Mouse (Mus musculus) erythroid progenitor cell, adult 5-6 weeks (primary cell): ENCODE data around the gene Abca7. TPM values are rescaled to one million over a fixed set of nuclear protein-coding genes. Genes with fewer than 3 reads are reported as not detected.
A peak's percentile ranks its signal among the peaks of the same experiment; 100 is the strongest.
"Not testable (repeated sequence)": the region's sequence is repeated elsewhere in the genome, so short reads cannot be mapped to it uniquely, and the experiment has no call there.

Experiments
- ATAC-seq: replicated peaks from 2 replicates; pipeline ENCODE4 v1.8.0; 2016; ENCODE audit warnings: moderate number of reproducible peaks, mild to moderate bottlenecking, moderate TSS enrichment, inconsistent platforms; ENCODE audit not compliant: poor library complexity, low FRiP score, severe bottlenecking
- total RNA-seq, 2 experiments: library from RNA; stranded (forward) in 1 of 2; stranded (reverse) in 1 of 2; fragments of 150-400 nt in 1 of 2; fragments of 186-747, 209-891 nt in 1 of 2; gene quantifications; 2 replicates each; pipeline versions ENCODE4 v1.2.3 to v1.2.4; 2015 to 2017; ENCODE audit warnings: low replicate concordance in 2 of 2

Gene Abca7
- total RNA-seq, 2 experiments from 2014 or later = 44.0 to 58.6 TPM

DNA sequence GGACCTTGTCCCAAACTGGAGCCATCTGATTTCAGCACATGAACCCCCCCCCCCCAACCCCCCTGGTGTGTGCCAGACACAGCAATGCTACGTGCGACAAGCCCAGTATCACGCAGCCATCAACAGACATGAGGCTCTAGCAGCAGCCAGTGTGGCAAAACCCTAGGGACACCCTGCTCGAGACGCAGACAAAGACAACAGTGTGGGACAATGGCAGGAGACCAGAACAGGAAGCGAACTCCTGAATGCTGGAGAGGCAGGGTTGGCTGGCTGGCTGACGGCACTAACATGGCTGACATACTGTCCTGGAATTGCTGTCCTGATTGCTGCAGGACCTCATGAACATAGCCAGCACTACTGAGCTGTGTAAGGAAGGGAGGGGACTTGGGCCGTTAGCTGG, 38.9 kb downstream of the Abca7 start:
- no peak for ATAC-seq

DNA sequence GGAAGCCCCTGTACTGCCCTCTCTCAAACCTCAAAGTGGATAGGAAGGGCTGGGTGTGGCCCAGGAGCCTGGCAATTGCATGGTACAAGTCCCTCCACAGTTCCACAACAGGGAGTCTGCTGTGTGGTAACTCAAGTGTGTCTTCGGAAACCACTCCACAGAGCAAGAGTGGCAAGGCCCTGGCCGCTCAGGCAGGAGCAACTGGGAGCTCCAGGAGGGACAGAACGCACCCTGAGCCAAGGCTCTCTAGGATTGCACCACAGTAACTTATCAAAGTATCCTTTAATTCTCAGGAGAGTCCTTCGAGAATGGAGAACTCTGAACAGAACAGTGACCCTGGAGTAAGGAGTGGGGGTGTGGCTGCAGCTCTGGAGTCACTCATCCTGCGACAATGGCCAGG, 39.4 kb downstream of the Abca7 start:
- no peak for ATAC-seq

DNA sequence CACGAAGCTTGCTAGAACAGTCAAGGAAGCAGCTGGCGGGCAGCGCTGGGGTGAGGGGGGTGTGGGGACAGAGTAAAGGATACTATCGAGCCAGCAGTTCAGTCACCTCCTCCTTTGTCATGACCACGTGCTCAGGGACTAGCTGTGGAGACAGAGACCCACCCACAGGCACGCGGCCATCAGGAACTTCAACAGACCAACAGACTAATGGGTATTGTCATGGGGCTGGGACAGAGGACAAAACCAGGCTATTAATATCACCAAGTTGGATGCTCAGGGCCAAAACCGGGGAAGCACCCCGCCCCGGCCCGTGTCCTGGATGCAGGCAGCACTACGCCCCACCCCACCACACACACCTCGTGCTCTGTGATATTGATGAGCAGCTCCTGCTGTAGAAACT, 40.5 kb downstream of the Abca7 start:
- ATAC-seq = no peak

DNA sequence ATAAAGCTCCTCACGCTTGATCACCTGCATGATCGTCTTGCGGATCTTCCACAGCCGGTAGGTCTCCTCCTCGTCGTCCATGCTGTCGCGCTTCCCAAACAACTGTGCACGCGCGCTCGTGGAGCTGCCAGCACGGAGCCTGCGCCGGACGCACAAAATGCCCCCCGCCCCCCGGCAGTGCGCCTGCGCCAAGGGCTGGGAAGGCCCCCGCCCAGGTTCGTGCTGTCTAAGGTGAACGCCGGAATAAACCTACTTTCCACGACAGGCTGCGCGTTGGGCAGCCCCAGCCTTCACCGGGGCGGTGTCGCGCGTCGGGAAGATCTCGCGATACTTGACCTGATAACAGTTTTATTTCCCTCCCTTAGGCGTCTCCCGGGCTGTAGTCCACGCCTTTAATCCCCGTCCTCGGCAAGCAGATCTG, 43.3 kb downstream of the Abca7 start, which contains the start of gene Polr2e:
Gene Polr2e (minus strand): TSS at position 237 of the 421 bp plus-strand sequence.
- peak; percentile 94 for ATAC-seq

DNA sequence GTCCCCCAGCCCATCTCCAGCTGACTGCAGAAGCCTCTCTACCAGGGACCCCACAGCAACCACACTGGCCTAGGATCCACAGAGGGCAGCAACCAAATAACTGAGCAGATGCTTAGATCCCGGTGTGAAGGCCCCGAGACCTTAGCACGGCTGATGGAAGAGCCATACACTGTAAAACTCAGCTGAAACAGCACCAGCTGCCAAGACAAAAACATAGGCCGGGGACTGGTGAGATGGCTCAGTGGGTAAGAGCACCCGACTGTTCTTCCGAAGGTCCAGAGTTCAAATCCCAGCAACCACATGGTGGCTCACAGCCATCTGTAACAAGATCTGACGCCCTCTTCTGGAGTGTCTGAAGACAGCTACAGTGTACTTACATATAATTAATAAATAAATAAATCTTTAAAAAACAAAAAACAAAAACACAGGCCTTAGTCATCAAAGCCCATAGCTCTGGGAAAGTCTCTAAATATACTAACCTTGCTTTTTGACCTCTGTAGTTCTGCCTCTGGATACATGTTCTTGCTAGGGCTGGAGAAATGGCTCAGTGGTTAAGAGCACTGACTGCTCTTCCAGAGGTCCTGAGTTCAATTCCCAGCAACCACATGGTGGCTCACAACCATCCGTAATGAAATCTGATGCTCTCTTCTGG, 45.2 kb downstream of the Abca7 start:
- not testable (repeated sequence) for ATAC-seq

DNA sequence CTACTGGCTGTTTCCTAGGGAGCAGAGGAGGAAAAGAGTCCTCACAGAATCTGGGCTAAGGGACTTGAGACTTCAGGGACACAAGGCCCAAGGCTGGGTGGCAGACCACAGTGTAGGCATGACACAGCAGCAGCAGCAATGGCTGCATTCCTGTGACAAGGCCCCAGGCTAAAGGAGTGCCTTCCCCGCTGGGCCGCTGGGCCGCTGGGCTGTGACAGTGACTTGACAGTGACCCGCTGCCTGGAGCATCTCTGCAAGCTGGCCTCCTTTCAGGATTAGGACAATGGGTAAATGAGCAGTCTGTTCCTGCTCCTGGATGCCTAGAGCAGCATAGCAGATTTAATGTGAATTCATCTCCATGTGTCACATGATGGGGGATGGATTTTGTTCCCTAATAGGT, 47.8 kb downstream of the Abca7 start:
- ATAC-seq = no peak

DNA sequence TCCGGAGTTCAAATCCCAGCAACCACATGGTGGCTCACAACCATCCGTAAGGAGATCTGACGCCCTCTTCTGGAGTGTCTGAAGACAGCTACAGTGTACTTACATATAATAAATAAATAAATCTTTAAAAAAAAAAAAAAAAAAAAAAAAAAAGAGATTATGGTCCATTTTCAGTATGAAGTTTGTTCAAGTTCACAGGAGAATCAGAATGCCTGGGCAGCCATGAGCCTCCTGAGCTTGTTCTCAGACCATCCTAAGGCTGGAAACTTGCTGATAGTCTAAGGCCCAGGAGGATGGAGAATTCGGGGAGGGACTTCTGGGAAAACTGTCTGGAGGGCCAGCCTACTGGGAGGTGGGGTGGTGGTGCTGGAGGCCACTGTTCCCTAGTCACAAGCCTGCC, 49.1 kb downstream of the Abca7 start:
- not testable (repeated sequence) for ATAC-seq

DNA sequence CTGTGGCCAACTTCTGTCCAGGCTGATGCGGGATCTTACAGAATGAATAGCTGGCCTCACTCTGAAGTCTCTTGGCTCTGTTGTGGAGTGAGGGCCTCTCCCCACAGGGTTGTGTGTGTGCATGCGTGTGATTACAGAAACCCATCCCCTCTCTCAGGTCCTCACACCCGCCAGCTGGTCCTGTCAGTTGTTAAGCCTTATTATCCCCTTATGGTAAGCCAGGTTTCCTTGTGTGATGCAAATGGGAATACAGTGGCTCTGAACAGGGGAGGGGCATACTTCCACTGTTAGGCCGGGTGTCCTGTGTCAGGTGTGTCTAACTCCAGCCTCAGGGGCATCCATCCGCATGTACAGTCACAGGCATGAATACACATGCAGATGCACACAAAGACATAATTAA, 49.5 kb downstream of the Abca7 start:
- no peak for ATAC-seq

DNA sequence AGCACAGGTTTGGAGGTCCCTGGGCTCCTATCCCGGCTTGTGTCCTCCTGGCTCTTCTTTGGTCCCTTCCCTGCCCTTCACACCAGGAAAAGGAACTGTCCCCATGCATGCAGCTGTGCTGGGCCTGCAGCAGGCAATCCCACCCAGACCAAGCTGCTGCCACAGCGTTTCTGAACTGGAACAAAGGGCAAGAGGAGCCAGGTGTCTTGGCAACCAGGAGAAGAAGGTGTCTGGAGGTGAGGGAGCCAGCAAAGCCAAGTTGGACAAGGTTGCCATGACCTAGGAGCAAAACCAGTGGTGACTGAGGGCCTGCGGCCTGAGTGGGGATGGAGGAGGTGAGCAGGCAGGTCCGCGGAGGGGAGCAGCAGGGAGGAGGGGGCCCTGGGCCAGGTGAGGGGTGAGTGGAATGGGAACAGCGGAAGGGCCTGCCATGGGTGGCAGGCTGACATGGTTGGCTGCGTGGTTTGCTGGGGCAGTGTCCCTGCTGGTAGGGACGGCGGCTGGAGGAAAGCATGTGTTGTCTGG, 50.8 kb downstream of the Abca7 start, which contains the start of gene Gpx4:
Gene Gpx4 (plus strand): TSS at position 126 of the 525 bp plus-strand sequence.
- no peak for ATAC-seq

DNA sequence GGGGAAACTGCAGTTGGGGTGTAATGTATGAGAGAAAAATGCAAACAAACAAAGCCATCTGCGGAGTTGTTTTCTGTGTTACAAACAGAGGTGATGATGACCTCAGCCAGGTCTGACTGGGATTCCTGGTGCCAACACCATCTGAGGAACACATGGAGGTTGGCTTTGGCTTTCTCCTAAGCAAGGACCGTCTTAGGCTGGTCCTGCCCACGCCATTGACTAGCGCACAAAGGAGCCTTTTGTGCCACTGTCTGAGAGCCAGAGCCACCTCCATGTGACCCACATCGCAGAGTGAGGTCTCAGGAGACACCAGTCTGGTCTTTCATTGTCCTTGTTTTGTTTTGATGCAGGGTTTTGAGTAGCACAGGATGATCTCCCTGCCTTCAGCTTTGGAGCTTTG, 52.1 kb downstream of the Abca7 start:
- ATAC-seq = no peak

DNA sequence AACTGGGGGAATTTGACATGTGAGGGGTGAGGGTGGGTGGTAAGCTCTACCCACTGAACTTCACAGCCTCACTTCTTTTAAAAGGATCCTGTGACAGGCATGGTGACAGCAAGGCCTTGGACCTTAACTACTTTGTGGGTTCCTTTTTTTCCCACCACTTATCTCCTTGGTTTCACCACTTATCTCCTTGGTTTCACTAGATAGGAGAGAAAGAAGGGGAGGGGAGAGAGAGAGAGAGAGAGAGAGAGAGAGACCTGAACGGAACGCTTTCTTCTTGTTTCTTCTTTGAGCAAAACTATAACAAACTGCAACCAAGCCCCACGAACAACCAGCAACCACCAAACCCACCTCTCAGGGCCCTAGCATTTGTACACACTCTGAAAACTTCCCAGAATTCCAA, 52.5 kb downstream of the Abca7 start:
- ATAC-seq = no peak

DNA sequence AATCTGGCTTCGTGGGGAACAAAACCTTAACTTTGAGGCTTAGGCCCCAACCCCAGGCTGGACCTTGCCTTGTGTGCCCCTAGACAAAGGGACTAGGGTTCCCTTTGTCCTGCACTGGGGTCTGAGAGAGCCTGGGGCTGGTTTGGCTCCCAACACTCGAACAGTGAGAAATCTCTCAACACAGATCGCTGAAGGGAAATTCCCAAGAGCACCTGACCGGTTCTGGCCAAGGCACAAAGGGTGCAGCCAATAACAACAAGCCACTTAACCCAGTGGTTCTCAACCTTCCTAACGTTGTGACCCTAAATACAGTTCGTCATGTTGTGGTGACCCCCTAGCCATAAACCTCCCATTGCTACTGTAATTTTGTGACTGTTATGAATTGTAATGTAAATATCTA, 54.0 kb downstream of the Abca7 start:
- no peak for ATAC-seq

DNA sequence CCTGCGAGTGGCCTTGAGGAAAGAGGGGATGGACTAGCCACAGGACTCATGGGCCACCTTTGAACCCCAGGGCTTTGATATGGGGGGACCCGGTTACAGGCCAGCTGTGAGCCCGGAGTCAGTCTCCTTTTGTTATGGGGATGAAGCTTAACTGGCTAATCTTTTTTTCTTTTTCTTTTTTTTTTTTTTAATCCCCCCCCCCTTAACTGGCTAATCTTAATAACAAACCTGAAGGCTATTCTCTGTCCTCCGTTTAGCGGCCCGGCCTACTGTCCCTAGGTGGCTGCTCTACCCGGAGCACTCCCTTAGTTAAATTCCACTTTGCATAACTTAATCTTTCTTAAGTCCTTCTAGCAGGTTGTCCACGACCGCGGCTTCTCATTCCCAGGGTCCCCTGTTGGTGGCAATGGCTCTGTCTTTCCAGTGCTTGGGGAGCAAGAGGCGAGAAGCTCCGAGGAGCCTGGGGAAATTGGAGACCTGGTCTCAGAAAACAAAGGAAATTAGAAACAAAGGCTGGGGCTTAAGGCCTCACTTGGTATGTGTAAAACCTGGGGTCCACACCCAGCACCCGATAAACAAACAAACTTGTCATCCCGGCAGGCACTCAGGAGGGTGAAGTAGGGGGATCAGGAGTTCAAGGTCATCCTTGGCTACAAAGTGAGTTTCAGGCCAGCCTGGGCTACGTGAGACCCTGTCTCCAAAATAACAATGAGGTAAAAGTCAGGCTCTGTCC, 54.8 kb downstream of the Abca7 start:
- no peak for ATAC-seq

DNA sequence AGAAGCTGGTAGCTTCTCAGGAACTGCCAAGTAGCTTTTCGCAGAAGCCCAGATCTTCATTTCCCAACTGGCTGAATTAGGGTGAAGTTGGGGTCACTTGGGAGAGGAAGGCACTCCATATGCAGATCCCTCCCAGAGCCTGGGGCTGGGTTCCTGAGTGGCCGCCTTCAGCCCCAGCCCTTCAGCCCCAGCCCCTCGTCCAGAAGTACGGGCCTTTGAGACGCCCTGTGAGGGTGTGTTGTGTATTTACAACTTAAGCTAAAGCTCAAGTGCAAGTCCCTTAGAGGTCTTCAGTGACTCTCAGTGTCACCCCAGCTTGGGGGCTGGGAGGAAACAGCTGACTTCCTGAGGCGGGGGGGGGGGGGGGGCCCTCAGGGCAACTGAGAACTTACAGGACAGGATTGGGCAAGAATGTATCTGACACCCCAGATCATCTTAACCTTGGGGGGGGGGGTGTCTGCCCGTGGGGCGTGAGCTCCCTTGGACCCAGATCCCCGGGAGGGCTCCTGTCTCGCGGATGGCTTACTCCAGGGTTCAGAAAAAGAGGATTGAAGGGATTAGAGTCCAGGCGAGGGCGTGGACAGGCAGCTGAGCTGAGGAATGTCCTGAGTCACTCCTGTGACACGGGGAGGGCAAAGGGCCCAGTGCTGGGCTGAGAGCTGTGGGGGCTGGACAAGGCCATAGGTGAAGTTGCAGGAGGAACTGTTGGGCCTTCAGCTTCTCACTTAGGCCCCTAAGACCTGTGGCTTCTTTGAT, 55.5 kb downstream of the Abca7 start:
- ATAC-seq = no peak

DNA sequence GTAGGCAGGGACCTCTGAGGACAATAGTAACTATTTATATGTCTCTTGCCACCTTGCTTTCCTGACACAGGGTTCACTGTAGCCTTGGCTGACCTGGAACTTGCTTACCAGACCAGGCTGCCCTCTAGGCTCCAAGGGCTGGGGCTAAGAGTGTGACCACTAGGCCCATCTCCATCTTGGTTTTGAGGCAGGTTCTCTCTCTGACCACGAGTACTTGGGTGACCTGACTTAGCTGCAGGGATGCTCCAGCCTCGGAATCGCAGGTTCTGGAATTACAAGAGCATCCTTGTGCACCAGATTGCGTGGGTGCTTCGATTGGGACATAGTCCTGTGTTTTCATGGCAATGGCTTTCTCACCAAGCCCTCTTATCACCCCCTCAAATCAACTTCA, 56.1 kb downstream of the Abca7 start:
- no peak for ATAC-seq

DNA sequence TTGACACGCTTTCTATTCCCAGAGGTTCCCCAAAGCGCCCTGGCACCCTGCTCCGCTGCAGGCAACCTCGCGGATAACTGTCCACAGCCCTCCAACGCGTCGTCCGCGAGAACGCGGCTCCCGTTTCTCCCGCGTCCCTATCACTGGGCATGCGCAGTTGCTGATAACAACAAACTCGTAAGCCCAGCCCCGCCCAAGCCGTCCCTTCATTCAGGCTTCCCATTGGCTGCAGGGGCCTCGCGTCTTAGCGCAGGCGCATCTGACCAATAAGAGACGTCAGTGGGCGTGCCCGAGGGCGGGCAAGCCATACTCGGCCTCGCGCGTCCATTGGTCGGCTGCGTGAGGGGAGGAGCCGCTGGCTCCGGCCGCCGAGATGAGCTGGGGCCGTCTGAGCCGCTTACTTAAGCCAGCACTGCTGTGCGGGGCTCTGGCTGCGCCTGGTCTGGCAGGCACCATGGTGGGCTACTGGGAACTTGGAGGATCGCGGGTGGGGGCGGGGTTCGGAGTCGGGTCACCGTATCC, 57.0 kb downstream of the Abca7 start:
- ATAC-seq = peak; percentile 91

DNA sequence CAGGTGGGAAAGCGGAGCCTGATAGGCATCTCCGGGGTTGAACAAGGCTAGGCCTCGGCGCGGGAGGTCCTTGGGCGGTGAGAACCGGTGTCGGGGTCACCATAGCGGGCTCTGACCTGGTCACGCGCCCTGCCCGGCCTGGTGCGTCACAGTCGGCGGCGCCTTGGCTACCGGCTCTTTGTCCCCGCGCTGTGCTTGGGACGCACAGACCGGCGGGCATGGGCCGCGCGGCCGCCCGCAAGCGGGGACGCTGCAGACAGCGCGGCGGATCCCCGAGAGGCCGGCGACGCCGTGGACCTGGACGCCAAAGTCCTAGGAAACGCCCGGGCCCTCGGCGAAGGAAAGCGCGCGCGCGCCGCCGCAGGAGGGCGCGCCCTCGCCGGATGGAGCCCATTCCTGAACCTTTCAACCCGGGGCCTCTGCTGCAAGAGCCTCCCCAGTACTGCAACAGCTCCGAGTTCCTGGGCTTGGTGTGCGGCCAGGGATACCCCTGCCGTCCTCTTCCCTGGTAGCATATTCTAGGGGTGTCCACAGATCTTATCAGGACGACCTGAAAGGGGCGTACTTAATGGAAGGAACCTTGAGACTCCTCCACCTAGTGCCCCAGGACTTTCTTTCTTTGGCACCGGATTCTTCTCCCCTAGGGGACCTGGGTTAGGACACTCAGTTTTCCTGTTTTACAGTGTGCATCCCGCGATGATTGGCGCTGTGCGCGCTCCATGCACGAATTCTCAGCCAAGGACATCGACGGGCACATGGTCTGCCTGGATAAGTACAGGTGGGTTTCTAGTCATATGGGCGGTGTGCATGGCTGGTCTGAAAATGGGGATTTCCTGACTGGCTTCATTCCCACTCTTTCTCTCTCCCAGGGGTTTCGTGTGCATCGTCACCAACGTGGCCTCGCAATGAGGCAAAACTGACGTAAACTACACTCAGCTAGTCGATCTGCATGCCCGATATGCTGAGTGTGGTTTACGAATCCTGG, 57.8 kb downstream of the Abca7 start:
- peak; percentile 55 for ATAC-seq

DNA sequence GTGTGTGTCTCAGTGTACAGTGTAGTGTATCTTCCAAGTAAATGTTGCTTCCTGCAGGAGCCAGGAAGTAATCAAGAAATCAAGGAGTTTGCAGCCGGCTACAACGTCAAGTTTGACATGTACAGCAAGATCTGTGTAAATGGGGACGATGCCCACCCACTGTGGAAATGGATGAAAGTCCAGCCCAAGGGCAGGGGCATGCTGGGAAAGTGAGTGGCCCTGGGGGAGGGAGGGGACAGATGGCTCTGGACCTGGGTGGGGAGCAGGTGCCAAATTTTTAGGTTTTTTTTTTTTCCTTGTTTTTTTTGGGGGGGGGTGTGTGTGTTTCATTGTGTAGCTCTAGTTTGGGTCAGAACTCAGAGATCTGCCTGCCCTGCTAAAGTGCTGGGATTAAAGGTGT, 58.6 kb downstream of the Abca7 start:
- not testable (repeated sequence) for ATAC-seq

DNA sequence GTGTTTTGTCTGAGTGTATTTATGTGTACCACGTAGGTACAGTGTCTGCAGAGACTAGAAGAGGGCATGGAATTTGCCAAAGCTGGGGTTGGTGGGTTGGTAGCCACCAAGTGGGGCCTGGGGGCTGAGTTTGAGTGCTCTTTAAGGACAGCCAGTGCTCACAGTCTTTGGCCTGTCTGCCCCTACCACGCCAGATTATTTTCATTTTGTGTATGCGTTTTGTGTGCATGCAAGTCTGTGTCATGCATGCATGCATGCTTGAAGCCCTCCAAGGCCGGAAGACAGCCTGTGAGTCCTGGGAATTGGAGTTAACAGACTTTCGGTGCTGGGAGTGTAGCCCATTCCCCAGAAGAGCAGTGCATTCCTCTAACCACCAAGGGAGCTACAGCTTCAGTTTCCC, 59.1 kb downstream of the Abca7 start:
- ATAC-seq = no peak
